Mouse (Mus musculus) forebrain, embryonic 15.5 days (tissue): ENCODE measurements around the gene Kcnq1. TPM values are rescaled to one million over a fixed set of nuclear protein-coding genes. Genes with fewer than 3 reads are reported as not detected.

Experiments
- ATAC-seq: fragments of 200-750 bp; cut with Nextera tagmentation; replicated peaks from 2 replicates; pipeline ENCODE4 v1.8.0; 2017; ENCODE audit warnings: mild to moderate bottlenecking, moderate TSS enrichment, moderate library complexity
- H3K27ac ChIP-seq: fragments of 300-500 bp; sonication (generic); replicated peaks from 2 replicates; pipeline ENCODE4 v1.5.1; 2015; ENCODE audit warnings: mild to moderate bottlenecking, inconsistent platforms
- H3K27me3 ChIP-seq: fragments of 300-500 bp; sonication (generic); 2 replicates; pipeline ENCODE4 v1.6.1; 2015; ENCODE audit warnings: inconsistent platforms
- H3K36me3 ChIP-seq: fragments of 300-500 bp; sonication (generic); 2 replicates; pipeline ENCODE4 v1.6.1; 2015; ENCODE audit warnings: mild to moderate bottlenecking, inconsistent platforms
- H3K4me1 ChIP-seq: fragments of 300-500 bp; sonication (generic); 2 replicates; pipeline ENCODE4 v1.6.1; 2015; ENCODE audit warnings: inconsistent platforms
- H3K4me2 ChIP-seq: fragments of 300-500 bp; sonication (generic); replicated peaks from 2 replicates; pipeline ENCODE4 v1.6.1; 2015; ENCODE audit warnings: mild to moderate bottlenecking, inconsistent platforms
- H3K4me3 ChIP-seq: fragments of 300-500 bp; sonication (generic); 2 replicates; pipeline ENCODE4 v1.5.1; 2015; ENCODE audit warnings: mild to moderate bottlenecking, inconsistent platforms
- H3K9ac ChIP-seq: fragments of 300-500 bp; sonication (generic); replicated peaks from 2 replicates; pipeline ENCODE4 v1.6.1; 2015; ENCODE audit warnings: mild to moderate bottlenecking, inconsistent platforms
- H3K9me3 ChIP-seq: fragments of 300-500 bp; sonication (generic); 2 replicates; pipeline ENCODE4 v1.6.1; 2016; ENCODE audit warnings: inconsistent platforms
- WGBS: fragments of 180-500 bp; shearing (Covaris S2); methylation state at CpG from one replicate; pipeline ENCODE4 v1.1.7; 2015; ENCODE audit warnings: mixed read lengths; 5-methylcytosine and 5-hydroxymethylcytosine counted together
- polyA plus RNA-seq: library from polyadenylated mRNA; unstranded; fragments of >200 nt; fragmentation: Nextera tagmentation; extraction: Ambion mirVana; gene quantifications from 2 replicates; pipeline ENCODE4 v1.2.1, GENCODE M21; 2015

Gene Kcnq1
- polyA plus RNA-seq, 1 experiment from 2014 or later, result 0.81 TPM

- H3K27ac ChIP-seq, result no peak overlapping the region
- no peak overlapping the region for H3K4me2 ChIP-seq
- no peaks in the 10 kb centered on the region for H3K36me3 ChIP-seq
- H3K4me3 ChIP-seq, result no peak overlapping the region
- no peaks in the 10 kb centered on the region for H3K9me3 ChIP-seq
- H3K4me1 ChIP-seq, result no peaks in the 10 kb centered on the region
- no peak overlapping the region for H3K9ac ChIP-seq
- no peaks in the 10 kb centered on the region for H3K27me3 ChIP-seq
- ATAC-seq, result no peak
- WGBS, result 58% methylated on average over 8 of the region's 8 CpGs
These were observed 159.8 kb downstream of the Kcnq1 start for GRCm38 (mm10) chr7:143265829-143266438.

GRCm38 (mm10) chr7:143273747-143274146, 167.6 kb downstream of the Kcnq1 start:
- no peak for ATAC-seq
- H3K4me1 ChIP-seq, result no peaks in the 10 kb centered on the region
- no peak overlapping the region for H3K9ac ChIP-seq
- H3K27me3 ChIP-seq, result no peaks in the 10 kb centered on the region
- H3K4me2 ChIP-seq, result no peak overlapping the region
- H3K27ac ChIP-seq, result no peak overlapping the region
- WGBS, result 57% methylated on average over 4 of the region's 4 CpGs
- no peaks in the 10 kb centered on the region for H3K9me3 ChIP-seq
- H3K4me3 ChIP-seq, result no peak overlapping the region
- no peaks in the 10 kb centered on the region for H3K36me3 ChIP-seq

GRCm38 (mm10) chr7:143275030-143275429, 168.9 kb downstream of the Kcnq1 start:
- H3K9me3 ChIP-seq, result no peaks in the 10 kb centered on the region
- H3K4me1 ChIP-seq, result no peaks in the 10 kb centered on the region
- H3K9ac ChIP-seq, result no peak overlapping the region
- no peaks in the 10 kb centered on the region for H3K36me3 ChIP-seq
- no peak overlapping the region for H3K4me2 ChIP-seq
- H3K27me3 ChIP-seq, result no peaks in the 10 kb centered on the region
- no peak overlapping the region for H3K4me3 ChIP-seq
- H3K27ac ChIP-seq, result no peak overlapping the region
- no peak for ATAC-seq
- 93% methylated on average over 7 of the region's 7 CpGs for WGBS

GRCm38 (mm10) chr7:143283625-143284024, 177.5 kb downstream of the Kcnq1 start:
- H3K9ac ChIP-seq, result no peak overlapping the region
- H3K9me3 ChIP-seq, result no peaks in the 10 kb centered on the region
- H3K4me2 ChIP-seq, result no peak overlapping the region
- H3K36me3 ChIP-seq, result no peaks in the 10 kb centered on the region
- no peaks in the 10 kb centered on the region for H3K4me1 ChIP-seq
- ATAC-seq, result no peak
- 78% methylated on average over 2 of the region's 2 CpGs for WGBS
- no peak overlapping the region for H3K27ac ChIP-seq
- no peak overlapping the region for H3K4me3 ChIP-seq
- H3K27me3 ChIP-seq, result peaks cover 4% of the 10 kb centered on the region; the same call in 1 of the 2 replicates

GRCm38 (mm10) chr7:143284866-143285265, 178.7 kb downstream of the Kcnq1 start:
- H3K27ac ChIP-seq, result no peak overlapping the region
- H3K36me3 ChIP-seq, result no peaks in the 10 kb centered on the region
- ATAC-seq, result no peak
- 48% methylated on average over 1 of the region's 1 CpGs for WGBS
- no peaks in the 10 kb centered on the region for H3K9me3 ChIP-seq
- peaks cover 4% of the 10 kb centered on the region; the same call in 1 of the 2 replicates for H3K27me3 ChIP-seq
- H3K4me3 ChIP-seq, result no peak overlapping the region
- H3K4me1 ChIP-seq, result peaks cover 11% of the 10 kb centered on the region
- H3K4me2 ChIP-seq, result no peak overlapping the region
- no peak overlapping the region for H3K9ac ChIP-seq

- no peak for ATAC-seq
- Histone ChIP-seq H3K9me3 (no peaks in the 10 kb centered on the region), H3K27ac (no peak overlapping the region), H3K9ac (no peak overlapping the region), H3K36me3 (no peaks in the 10 kb centered on the region), H3K4me1 (peaks cover 16% of the 10 kb centered on the region), H3K4me3 (no peak overlapping the region), H3K27me3 (peaks cover 4% of the 10 kb centered on the region; the same call in 1 of the 2 replicates), H3K4me2 (no peak overlapping the region)
- 89% methylated on average over 3 of the region's 3 CpGs for WGBS
These were observed 179.3 kb downstream of the Kcnq1 start for GRCm38 (mm10) chr7:143285440-143285839.

- Histone ChIP-seq H3K27me3 (peaks cover 4% of the 10 kb centered on the region; the same call in 1 of the 2 replicates), H3K9me3 (no peaks in the 10 kb centered on the region), H3K9ac (no peak overlapping the region), H3K4me2 (no peak overlapping the region), H3K36me3 (no peaks in the 10 kb centered on the region), H3K4me1 (peaks cover 20% of the 10 kb centered on the region), H3K27ac (no peak overlapping the region), H3K4me3 (no peak overlapping the region)
- ATAC-seq, result no peak
- whole genome bisulfite sequencing, result 51% methylated on average over 8 of the region's 8 CpGs
These were observed 180.5 kb downstream of the Kcnq1 start for GRCm38 (mm10) chr7:143286532-143287290.

- H3K4me3 ChIP-seq, result no peak overlapping the region
- no peaks in the 10 kb centered on the region for H3K9me3 ChIP-seq
- ATAC-seq, result no peak
- no peak overlapping the region for H3K4me2 ChIP-seq
- H3K36me3 ChIP-seq, result no peaks in the 10 kb centered on the region
- H3K9ac ChIP-seq, result no peak overlapping the region
- H3K27me3 ChIP-seq, result peaks cover 4% of the 10 kb centered on the region; the same call in 1 of the 2 replicates
- no peak overlapping the region for H3K27ac ChIP-seq
- peaks cover 23% of the 10 kb centered on the region for H3K4me1 ChIP-seq
- WGBS, result 75% methylated on average over 7 of the region's 7 CpGs
These were observed 182.0 kb downstream of the Kcnq1 start for GRCm38 (mm10) chr7:143288135-143288534.

GRCm38 (mm10) chr7:143289082-143289849, 183.1 kb downstream of the Kcnq1 start:
- Histone ChIP-seq H3K27me3 (peaks cover 4% of the 10 kb centered on the region; the same call in 1 of the 2 replicates), H3K9ac (no peak overlapping the region), H3K4me3 (no peak overlapping the region), H3K36me3 (no peaks in the 10 kb centered on the region), H3K27ac (no peak overlapping the region), H3K9me3 (no peaks in the 10 kb centered on the region), H3K4me1 (peaks cover 28% of the 10 kb centered on the region), H3K4me2 (no peak overlapping the region)
- no peak for ATAC-seq
- WGBS, result 43% methylated on average over 3 of the region's 3 CpGs

- Histone ChIP-seq H3K4me3 (peak overlapping the region; percentile 60), H3K4me2 (peak overlapping the region; percentile 52), H3K9ac (peak overlapping the region; percentile 50), H3K27me3 (no peaks in the 10 kb centered on the region), H3K9me3 (0 out of 2 replicates have a peak, but pooled peaks cover 3% of the 10 kb centered on the region), H3K27ac (peak overlapping the region; percentile 73; the same call in 1 of the 2 replicates), H3K4me1 (peaks cover 18% of the 10 kb centered on the region), H3K36me3 (no peaks in the 10 kb centered on the region)
- no peak for ATAC-seq
- WGBS, result 56% methylated on average over 20 of the region's 20 CpGs
These were observed 188.7 kb downstream of the Kcnq1 start for GRCm38 (mm10) chr7:143294690-143295355.

GRCm38 (mm10) chr7:143295356-143296000, 189.3 kb downstream of the Kcnq1 start:
- H3K4me3 ChIP-seq, result peak overlapping the region; percentile 60
- peak overlapping the region; percentile 52 for H3K4me2 ChIP-seq
- peak overlapping the region; percentile 50 for H3K9ac ChIP-seq
- no peaks in the 10 kb centered on the region for H3K27me3 ChIP-seq
- no peaks in the 10 kb centered on the region for H3K36me3 ChIP-seq
- H3K9me3 ChIP-seq, result 0 out of 2 replicates have a peak, but pooled peaks cover 3% of the 10 kb centered on the region
- 53% methylated on average over 47 of the region's 47 CpGs for WGBS
- peak overlapping the region; percentile 73 for H3K27ac ChIP-seq
- no peak for ATAC-seq
- H3K4me1 ChIP-seq, result peaks cover 12% of the 10 kb centered on the region; the same call in 1 of the 2 replicates
